Mouse (Mus musculus) C2C12 (cell line): Measurements from ENCODE around the gene Triml2.

ENCODE experiments used
- CEBPB ChIP-seq: IDR thresholded peaks from one replicate; pipeline ENCODE4 v1.6.1; 2011; ENCODE audit warnings: low read depth, mild to moderate bottlenecking, control low read depth, moderate library complexity
- CTCF ChIP-seq: IDR thresholded peaks from one replicate; pipeline ENCODE4 v1.5.1; 2011; ENCODE audit not compliant: control insufficient read depth, insufficient read depth, insufficient read length
- FOSL1 ChIP-seq: IDR thresholded peaks from one replicate; pipeline ENCODE4 v1.8.0; 2011; ENCODE audit warnings: mild to moderate bottlenecking, low read length; ENCODE audit not compliant: poor library complexity, insufficient read depth, severe bottlenecking
- MAX ChIP-seq: IDR thresholded peaks from one replicate; pipeline ENCODE4 v1.6.1; 2011; ENCODE audit warnings: mild to moderate bottlenecking, control low read depth
- MYOD1 ChIP-seq: IDR thresholded peaks from one replicate; pipeline ENCODE4 v1.6.1; 2011; ENCODE audit warnings: low read depth; ENCODE audit not compliant: control insufficient read depth, insufficient read length
- USF1 ChIP-seq: IDR thresholded peaks from one replicate; pipeline ENCODE4 v1.6.1; 2011; ENCODE audit warnings: low read depth, mild to moderate bottlenecking, control low read depth, moderate library complexity

DNA sequence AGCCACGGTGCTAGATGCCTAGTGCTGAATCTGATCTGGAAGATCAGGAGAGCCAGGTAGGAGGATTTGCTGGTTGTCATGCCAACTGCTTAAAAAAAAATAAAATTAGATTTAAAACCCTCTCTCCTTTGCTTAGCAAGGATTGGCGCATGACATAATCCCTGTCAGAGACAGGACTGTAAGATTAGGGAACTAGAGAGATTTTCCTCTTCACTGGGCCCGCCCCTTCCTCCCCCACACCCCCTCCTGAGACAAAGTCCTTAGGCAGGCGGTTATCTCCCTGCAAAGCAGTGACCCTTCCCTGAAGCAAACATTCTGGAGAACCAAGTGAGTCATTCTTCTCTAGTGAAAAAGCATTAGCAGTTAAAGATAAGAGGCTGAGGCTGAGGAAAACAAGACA lies 1.2 kb upstream of the Triml2 start:
- no peak for TF ChIP-seq MYOD1
- TF ChIP-seq CTCF = no peak
- TF ChIP-seq USF1 = no peak
- TF ChIP-seq MAX = no peak
- TF ChIP-seq FOSL1 = no peak
- TF ChIP-seq CEBPB = no peak
